Mouse (Mus musculus): ENCODE data around the gene Prim2. TPM values are rescaled to one million over a fixed set of nuclear protein-coding genes. Genes with fewer than 3 reads are reported as not detected.

The Prim2 gene
- polyA plus RNA-seq, 3 experiments from 2014 or later: 19.3 to 43.6 (median 26.0) TPM

- ATAC-seq: no peak
Measured at GRCm38 (mm10) chr1:33480382-33480781, 189.2 kb downstream of the Prim2 start.

- no peak for ATAC-seq
Measured at GRCm38 (mm10) chr1:33471069-33471468, 198.5 kb downstream of the Prim2 start.

- ATAC-seq: no peak
Measured at GRCm38 (mm10) chr1:33470222-33470621, 199.4 kb downstream of the Prim2 start.

- ATAC-seq: no peak
Measured at GRCm38 (mm10) chr1:33464234-33464633, 205.4 kb downstream of the Prim2 start.

GRCm38 (mm10) chr1:33460703-33461102 lies 208.9 kb downstream of the Prim2 start:
- no peak for ATAC-seq

GRCm38 (mm10) chr1:33460262-33460661 lies 209.3 kb downstream of the Prim2 start:
- no peak for ATAC-seq

- no peak for ATAC-seq
Measured at GRCm38 (mm10) chr1:33458950-33459349, 210.6 kb downstream of the Prim2 start.

- ATAC-seq: no peak
Measured at GRCm38 (mm10) chr1:33454251-33454650, 215.3 kb downstream of the Prim2 start.

GRCm38 (mm10) chr1:33453299-33453698 lies 216.3 kb downstream of the Prim2 start:
- no peak for ATAC-seq

- no peak for ATAC-seq
Measured at GRCm38 (mm10) chr1:33447179-33447578, 222.4 kb downstream of the Prim2 start.

GRCm38 (mm10) chr1:33436167-33436566 lies 233.4 kb downstream of the Prim2 start:
- ATAC-seq: no peak

Other genes starting within 250 kb of the Prim2 start
- gene Rab23, start 50.1 kb upstream of the Prim2 start, polyA plus RNA-seq (2017; shearing (Covaris generic)): 1 to 10 TPM; 6.7 to 7.5 (median 6.8) TPM
- gene Bag2, start 88.0 kb upstream of the Prim2 start, polyA plus RNA-seq (2017; shearing (Covaris generic)): 1 to 10 TPM; 1.7 to 4.5 (median 2.0) TPM
- gene Zfp451, start 144.8 kb upstream of the Prim2 start, polyA plus RNA-seq (2017; shearing (Covaris generic)): 10 to 100 TPM; 11.7 to 14.1 (median 12.8) TPM
- 1 to 10 TPM in 2 of 3 experiments, under 1 TPM in 1; 0.96 to 8.0 (median 2.4) TPM for gene Bend6, start 238.0 kb upstream of the Prim2 start, polyA plus RNA-seq (2017; shearing (Covaris generic))
- 10 to 100 TPM; 18.1 to 31.7 (median 20.6) TPM for gene Dst, start 238.4 kb upstream of the Prim2 start, polyA plus RNA-seq (2017; shearing (Covaris generic))

Measured in inflammation-experienced regulatory T-cells, adult 6 months (primary cell).